Mouse (Mus musculus) small intestine, adult 2 months (tissue): ENCODE data around the gene H60b.

Source experiments
- CTCF ChIP-seq: fragments of 200-500 bp; IDR thresholded peaks from 2 replicates; pipeline ENCODE4 v1.5.1; 2012; ENCODE audit warnings: low read depth, mild to moderate bottlenecking, control low read depth, inconsistent platforms, low read length, moderate library complexity, mixed read lengths; ENCODE audit not compliant: insufficient replicate concordance, insufficient read length; ENCODE audit errors: extremely low read depth
- POLR2A ChIP-seq: fragments of 200-500 bp; IDR thresholded peaks from 2 replicates; pipeline ENCODE4 v1.6.1; 2012; ENCODE audit warnings: low read depth, mild to moderate bottlenecking, control low read depth, inconsistent platforms, low read length, moderate library complexity

DNA sequence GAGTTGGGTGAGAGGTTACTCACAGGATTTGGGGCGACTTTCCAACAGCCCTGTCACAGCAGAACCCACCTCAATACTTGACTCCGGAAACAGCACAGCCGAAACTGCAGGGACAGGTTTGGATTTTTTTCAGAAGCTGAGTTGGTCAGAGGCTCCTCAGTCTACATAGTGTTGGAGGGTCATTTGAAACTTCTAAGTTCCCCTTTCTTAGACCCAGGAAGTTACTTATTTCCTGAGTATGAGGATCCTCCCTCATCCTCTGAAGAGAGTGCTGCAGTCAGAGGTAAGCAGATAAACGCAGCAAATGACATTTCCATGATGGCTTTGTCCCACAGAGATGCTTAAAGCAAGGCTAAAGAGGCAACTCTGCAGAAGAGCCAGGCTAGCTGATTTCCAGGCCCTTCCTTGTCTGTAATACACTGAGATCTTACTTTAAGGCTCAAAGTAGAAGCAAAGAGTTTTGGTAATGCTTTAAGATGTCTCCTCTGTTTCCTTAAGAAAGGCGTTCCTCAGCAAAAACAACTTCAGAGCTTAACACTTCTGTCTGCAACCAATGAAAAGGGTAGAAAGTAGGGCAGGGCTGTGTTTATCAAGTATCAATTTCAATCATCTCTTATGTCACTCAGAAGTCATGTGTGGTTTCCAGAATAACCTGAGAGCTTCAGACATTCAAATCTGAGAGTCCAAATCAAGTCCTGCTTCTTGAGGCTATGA is 144.1 kb downstream of the H60b start:
- TF ChIP-seq CTCF (no peak), POLR2A (no peak)
